Mouse (Mus musculus): Measurements from ENCODE around the gene Trank1. TPM values are rescaled to one million over a fixed set of nuclear protein-coding genes. Genes with fewer than 3 reads are reported as not detected.
A peak's percentile ranks its signal among the peaks of the same experiment; 100 is the strongest.

The Trank1 gene
- total RNA-seq (2021): under 1 TPM; 0.23 to 0.24 TPM
- long read RNA-seq, experiment 1: 0 reads
- long read RNA-seq, experiment 2: 0 reads

DNA sequence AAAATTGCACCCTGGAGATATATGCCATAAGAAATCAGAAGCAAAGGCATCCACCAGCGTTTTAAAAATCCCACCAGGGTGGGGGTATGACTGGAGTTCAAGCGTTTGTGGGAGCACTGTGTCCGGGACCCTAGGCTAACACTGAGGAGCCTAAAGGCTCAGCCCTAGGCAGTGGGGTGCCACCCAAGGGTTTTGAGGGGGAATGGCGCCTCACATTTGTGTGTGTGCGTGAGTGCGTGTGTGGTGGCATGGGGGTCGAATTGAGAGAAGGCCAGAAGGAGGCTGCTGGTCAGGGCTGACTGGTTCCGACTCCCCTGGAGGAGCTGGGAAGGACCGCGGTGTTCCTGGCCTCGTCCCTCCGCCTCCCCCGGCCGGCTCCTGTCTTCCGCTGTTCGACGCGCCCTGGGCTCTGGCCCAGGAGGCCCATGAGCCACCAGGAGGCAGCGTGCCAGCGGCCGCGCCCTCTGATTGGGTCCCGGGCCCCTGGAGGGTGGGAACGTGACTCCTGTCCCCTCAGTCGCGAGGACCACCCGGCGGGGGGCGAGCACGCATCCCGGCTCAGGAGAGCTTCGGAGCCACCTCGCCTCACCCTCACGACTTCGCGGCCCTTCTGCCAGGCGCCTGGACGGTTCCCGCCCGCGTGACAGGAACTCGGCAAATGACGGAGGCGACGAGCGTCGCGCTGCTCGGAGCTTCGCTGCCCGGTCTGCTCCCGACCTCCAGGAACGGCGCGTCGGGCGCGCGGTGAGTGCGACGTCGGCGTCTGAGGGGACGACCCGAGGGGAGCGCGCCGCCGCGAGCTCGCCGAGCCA lies at the start of gene Trank1:
Trank1 (plus strand) TSS at position 709 of the 812 bp plus-strand sequence.
- intact Hi-C loops (cut with DNase I; ENCODE audit: low total_unique reads): no loop called here
- DNase-seq: no peak

DNA sequence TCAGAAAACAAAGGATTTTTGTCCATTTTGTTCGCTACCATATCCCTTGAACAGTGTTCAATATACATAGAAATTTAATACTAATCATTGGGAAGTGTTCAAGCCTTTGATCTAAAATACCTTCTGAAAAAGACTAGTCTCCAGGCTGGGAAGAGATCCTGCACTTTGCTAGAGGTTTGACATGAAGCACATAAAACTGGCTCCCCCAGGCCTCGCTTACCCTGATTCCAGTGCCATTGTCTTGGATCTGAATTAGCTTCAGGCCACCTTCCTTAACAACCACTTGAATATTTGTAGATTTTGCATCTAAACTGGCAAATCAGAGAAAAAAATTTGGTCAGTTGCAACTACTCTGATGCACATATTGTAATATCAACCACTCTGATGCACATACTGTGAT lies 43.5 kb upstream of the Trank1 start:
- intact Hi-C loops (cut with DNase I; ENCODE audit: low total_unique reads): no loop called here
- DNase-seq: no peak

DNA sequence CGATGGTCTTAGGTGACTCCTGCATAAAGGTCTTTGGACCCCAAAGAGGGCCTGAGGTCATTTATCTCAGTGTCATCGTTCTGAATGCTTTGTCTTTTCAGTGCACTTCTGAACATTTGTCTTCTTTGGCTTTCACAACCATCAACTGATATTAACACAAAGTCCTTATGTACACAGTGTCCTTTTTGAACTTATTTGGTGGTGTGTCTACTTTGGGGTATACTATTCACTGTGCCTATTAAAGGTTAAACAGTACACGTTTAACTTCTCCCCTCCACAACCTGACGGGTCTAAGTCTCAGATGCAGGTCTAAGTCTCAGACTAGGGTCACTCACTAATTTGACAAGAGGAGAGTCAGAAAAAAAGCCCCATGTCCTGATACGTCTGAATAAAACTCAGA lies 40.9 kb upstream of the Trank1 start:
- intact Hi-C loops (cut with DNase I; ENCODE audit: low total_unique reads): no loop called here
- DNase-seq: no peak

DNA sequence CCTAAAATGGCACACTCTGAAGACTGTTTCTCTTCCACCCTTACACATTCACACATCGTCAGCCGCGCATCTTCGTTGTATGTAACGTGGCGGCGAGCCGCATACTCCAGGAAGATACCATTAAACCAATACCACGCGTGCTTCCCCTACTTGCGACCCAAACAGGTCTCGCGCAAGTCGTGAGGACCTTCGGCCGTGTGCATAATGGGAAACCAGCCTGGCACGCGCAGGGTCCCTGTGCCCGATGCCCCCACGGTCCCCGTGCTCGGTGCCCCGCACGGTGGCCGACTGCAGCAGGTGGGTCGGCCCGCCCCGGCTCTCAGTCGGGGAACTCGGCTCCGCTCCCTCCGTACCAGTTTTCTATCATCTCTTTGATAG lies 40.5 kb upstream of the Trank1 start:
- no peak for DNase-seq
- intact Hi-C loops (cut with DNase I; ENCODE audit: low total_unique reads): no loop called here

DNA sequence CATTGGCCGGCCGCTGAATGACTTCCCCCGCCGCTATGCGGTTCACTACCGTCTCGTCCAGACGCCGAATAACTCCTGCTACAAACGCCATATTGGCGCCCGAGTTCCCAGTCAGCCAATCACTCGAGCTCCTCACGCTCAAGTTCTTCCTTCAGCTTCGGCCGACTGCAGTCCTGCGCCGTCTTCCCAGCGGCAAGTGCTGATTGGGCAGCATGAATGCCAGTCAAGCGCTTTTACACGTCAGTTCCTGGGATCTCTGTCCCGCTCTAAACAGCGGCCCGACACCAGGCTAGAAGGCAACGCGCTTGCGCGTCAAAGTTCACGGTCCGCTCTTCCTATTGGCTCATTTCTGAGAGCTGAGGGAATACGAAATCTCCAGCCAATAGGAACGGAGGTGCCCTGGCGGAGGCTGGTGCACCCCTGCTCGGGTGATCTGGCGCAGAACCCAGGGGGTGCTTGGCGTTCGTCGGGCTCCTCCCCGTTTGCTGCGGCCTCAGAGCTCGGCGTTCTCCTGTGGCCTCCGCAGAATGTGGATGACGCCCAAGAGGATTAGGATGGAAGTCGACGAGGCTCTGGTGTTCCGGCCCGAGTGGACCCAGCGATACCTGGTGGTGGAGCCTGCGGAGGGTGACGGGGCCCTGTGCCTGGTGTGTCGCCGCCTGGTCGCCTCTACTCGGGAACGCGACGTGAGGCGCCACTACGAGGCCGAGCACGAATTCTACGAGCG lies 39.9 kb upstream of the Trank1 start, which contains the start of the genes Mlh1 and Epm2aip1:
Mlh1 (minus strand) TSS at position 358 of the 727 bp plus-strand sequence.
Epm2aip1 (plus strand) TSS at position 496 of the 727 bp plus-strand sequence.
- intact Hi-C loops (cut with DNase I; ENCODE audit: low total_unique reads): no loop called here

DNA sequence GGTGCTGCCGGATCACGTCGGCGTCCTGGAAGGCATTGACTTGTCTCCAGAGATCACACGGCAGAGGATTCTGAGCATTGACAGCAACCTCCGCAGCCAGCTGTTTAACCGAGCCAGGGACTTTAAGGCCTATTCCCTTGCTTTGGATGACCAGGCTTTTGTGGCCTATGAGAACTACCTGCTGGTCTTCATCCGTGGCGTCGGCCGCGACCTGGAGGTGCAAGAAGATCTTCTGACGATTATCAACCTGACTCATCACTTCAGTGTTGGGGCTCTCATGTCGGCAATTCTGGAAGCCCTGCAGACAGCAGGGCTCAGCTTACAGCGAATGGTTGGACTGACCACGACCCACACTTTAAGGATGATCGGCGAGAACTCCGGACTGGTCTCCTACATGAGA lies 39.2 kb upstream of the Trank1 start:
- intact Hi-C loops (cut with DNase I; ENCODE audit: low total_unique reads): no loop called here
- peak; percentile 11 for DNase-seq

More for the DNA sequence above, 39.9 kb upstream of the Trank1 start, which contains the start of the genes Mlh1 and Epm2aip1:
- peak; percentile 99 for DNase-seq

DNA sequence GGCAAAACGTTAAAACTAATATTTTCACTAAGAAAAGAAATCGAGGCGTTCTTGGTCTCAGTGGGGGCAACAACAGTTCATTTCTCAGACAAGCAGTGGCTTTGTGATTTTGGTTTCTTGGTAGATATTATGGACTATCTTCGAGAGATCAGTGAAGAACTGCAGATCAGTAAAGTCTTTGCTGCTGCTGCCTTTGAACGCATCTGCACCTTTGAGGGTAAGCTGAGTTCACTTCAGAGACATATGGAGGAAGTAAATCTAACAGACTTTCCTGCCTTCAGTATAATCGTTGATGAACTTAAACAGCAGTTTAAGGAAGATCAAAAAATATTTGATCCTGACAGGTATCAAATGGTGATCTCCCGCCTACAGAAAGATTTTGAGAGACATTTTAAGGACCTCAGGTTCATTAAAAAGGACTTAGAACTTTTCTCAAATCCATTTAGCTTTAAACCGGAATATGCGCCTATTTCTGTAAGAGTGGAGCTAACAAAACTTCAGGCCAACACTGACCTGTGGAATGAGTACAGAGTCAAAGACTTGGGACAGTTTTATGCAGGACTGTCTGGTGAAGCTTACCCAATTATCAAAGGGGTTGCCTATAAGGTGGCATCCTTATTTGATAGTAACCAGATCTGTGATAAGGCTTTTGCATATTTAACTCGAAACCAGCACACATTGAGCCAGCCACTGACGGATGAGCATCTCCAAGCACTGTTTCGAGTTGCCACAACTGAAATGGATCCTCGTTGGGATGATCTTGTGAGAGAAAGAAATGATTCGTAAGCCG lies 38.3 kb upstream of the Trank1 start:
- DNase-seq: no peak
- intact Hi-C loops (cut with DNase I; ENCODE audit: low total_unique reads): no loop called here

DNA sequence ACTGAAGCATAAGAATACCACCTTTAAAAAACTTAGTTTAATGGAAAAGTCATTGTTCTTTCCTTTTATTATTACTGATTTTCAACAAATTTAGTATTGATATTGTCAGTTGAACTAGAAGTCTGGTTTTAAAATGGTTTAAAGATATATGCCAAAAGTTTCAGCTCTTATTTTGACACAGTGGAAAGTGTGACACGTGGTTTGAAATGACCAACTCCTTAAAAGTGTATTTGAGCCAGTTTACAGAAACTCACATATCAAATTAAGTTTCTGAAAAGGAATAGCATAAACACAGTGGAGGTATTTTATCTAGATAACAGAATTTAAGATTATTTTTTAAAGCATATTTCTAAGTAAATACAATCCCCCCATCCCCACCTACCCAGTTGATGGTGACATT lies 37.6 kb upstream of the Trank1 start:
- no peak for DNase-seq
- intact Hi-C loops (cut with DNase I; ENCODE audit: low total_unique reads): no loop called here

DNA sequence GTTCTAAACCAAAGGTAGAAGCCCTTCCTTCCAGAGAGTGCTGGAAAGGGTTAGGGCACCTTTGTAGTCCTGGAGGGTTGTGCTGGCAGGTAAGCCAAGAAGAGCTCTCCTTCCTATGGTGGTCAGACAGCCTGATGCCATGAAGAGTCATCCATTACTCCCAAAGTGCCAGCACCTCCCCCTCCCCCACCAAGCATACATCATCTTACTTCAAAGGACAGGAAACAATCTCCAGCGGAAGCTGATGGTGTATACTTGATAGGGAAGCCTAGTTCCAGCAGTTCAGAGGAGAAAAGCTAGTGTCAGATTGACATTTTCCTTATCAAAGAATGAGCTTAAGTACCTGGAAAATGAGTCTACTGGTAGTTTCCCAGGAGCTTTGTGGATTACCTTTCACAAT lies 36.4 kb upstream of the Trank1 start:
- DNase-seq: no peak
- intact Hi-C loops (cut with DNase I; ENCODE audit: low total_unique reads): no loop called here

DNA sequence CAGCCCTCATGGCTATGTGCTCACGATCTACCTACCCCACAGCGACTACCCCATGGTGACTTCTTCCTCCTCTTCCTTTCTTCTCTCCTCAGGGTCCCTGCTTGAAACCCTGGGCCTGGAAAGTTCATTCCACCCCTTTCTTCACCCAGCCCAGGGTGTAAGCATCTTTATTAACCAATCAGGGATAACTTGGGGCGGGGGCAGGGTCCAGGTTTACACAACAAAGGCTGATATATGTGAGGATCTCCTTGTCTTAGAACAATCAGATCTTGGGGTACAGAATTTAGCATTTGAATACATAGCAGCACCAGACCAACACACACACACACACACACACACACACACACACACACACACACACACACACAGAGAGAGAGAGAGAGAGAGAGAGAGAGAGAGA lies 26.5 kb upstream of the Trank1 start:
- intact Hi-C loops (cut with DNase I; ENCODE audit: low total_unique reads): no loop called here
- DNase-seq: no peak

DNA sequence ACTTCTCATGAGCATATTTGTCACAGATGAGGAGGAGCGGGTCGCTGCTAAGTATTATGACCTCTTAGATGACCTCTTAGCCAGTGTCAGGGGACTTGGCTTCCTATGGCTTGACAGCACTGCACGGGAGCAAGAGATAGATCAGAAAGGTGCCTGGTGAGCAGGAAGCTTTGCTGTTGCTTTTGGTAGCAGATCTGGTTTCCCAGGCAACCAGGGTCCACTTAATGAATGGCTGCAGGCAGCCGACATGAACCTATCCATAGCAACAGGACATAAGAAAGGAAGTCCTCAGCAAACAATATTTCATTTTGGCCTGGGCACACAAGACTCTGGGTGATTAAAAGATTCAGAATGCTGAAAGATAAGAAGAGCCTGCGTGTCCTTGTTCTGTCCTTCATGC lies 25.9 kb upstream of the Trank1 start:
- intact Hi-C loops (cut with DNase I; ENCODE audit: low total_unique reads): no loop called here
- DNase-seq: no peak

DNA sequence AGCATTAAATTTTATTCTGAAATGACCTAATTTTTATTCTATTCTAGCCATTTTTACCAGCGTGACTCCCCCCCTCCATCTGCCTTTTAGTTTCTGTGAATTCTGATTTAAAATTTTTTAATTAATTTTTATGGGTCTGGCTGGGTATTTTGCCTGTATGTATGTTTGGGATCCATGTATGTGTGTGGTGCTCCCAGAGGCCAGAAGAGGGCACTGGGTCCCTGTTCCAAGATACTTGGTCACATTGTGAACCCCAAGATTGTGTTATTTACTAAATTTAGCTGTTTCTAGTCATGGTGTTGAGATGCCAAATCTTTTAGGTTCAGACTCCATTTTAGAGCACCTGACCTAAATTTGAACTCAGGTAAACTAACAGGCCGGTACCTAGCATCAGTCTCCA lies 25.1 kb upstream of the Trank1 start:
- intact Hi-C loops (cut with DNase I; ENCODE audit: low total_unique reads): no loop called here

DNA sequence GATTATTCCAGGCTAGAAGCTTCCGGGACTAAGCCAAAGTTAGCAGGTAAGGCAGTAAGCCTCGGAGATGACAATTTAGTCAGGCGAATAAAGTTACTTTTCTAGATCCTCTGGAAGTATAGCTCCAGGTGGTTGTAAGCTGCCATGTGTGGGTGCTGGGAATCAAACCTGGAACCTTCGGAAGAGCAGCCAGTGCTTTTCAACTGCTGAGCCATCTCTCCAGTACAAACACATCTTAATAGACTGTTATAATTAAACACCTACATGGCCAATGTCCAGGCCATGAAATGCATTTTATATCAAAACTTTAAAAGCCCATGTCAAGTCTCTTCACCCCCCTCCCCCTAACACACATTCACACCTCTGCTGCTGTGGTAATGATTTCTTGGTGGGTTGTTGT lies 23.6 kb upstream of the Trank1 start:
- intact Hi-C loops (cut with DNase I; ENCODE audit: low total_unique reads): no loop called here
- no peak for DNase-seq

More for the DNA sequence above, 25.1 kb upstream of the Trank1 start:
- DNase-seq: no peak

DNA sequence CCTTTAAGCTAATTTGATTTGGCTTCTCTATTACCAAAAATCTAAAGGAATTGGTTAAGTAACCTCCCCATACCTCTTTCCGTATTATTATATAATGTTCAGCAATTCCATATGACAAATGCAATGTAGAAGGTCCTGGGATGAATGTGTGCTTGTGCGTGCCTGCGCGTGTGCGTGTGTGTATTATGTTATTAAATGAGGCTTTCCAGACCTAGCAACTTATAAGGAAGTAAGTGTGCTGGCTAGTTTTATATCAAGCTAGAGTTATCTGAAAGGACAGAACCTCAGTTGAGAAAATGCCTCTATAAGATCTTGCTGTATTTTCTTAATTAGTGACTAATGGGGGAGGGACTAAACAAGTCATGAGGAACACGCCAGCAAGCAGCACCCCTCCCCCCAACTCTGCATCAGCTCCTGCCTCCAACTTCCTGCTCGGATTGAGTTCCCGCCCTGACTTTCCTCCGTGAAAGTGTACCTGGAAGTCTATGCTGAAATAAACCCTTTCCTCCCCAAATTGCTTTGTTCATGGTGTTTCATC lies 22.2 kb upstream of the Trank1 start:
- intact Hi-C loops (cut with DNase I; ENCODE audit: low total_unique reads): no loop called here
- peak; percentile 10 for DNase-seq

DNA sequence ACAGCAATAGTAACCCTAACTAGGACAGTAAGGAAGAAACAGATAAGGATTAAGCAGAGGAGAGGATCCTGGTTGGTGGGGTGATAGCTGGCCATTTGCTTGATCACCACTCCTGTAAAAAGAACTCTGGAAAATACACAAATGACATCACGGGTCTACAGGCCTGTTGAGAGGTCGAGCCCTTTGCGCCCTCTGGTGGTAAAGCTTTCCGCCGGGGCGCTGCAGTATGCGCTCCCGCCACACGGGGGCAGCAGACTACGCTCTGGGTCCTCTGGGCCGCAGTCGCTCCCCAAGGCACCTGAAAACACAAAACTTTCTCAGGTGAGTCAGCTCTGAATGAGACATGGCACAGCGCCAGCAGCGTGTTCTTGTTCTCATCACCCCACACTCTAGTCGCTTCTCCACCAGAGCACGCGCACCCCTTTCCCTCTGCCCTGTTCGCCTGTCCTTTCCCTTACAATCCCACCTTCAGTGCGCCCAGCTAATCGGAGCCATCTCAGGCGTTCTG lies 21.7 kb upstream of the Trank1 start:
- DNase-seq: peak; percentile 78
- intact Hi-C loops (cut with DNase I; ENCODE audit: low total_unique reads): no loop called here

DNA sequence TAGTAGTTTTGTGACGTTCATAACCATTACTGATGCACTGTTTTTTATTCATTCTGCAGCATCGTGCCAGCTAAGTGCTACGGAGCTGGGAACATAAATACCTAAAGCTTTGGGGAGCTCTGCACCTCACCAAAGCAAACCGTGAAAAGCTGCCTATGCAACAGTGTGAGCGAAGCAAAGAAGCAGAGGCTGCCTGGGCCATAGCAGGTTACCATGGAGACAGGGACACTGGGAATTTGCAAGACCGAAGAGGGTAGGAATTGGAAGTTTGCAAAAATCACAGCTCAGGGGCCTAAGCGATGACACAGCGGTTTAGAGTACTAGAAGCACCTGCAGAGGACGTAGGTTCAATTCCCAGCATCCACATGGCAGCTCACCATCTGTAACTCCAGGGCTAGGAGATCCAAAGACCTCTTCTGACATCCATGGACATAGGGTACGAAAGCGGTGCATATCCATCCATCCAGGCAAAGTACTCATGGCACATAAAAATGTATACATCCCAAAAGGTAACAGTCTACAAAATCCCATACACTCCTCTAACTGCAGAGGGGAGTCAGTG lies 20.9 kb upstream of the Trank1 start:
- DNase-seq: no peak
- intact Hi-C loops (cut with DNase I; ENCODE audit: low total_unique reads): no loop called here

DNA sequence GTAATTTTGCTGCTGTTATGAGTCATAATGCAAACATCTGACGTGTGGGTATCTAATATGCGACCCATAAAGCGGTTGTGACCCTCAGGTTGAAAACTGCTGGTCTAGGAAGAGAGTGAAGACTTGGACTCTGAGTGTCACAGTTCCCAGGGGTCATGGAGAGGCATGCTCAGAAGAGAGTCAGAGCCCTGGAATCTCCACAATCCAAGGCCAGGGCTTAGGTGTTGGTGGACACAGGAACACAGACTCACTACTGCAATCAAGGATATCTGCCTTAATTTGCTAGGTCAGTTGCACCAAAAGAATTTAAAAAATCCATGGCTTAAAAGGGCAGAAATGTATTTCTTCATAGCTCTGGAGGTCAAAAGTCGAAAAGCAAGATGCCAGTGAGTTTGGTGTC lies 18.3 kb upstream of the Trank1 start:
- no peak for DNase-seq
- intact Hi-C loops (cut with DNase I; ENCODE audit: low total_unique reads): no loop called here

DNA sequence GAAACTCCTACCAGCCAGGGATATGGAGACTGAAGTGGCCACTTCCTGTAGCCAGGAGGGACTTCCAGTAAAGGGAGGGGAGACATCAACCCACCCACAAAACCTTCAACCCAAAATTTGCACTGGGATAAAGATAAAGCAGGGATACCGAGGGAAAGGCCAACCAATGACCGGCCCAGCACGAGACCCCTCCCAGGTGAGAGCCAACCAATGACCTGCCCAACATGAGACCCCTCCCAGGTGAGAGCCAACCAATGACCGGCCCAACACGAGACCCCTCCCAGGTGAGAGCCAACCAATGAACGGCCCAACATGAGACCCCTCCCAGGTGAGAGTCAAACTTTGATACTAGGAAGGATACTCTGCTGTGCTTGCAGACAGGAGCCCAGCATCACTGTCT lies 16.6 kb upstream of the Trank1 start:
- intact Hi-C loops (cut with DNase I; ENCODE audit: low total_unique reads): no loop called here
- no peak for DNase-seq

DNA sequence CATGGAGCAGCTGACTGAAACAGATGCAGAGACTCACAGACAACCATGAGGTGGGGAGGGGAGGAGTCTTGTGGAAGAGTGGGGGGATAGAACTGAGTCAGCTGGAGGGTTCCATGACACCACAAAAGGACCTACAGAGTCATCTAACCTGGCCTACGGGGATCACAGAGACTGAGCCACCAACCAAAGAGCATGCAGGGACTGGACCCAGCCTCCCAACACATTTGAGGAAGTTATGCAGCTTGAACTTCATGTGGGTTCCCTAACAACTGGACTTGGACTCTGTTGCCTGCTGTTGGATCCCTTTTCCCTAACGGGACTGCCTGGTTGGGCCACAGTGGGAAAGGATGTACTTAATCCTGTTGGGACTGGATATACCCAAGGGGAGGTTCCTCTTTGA lies 16.2 kb upstream of the Trank1 start:
- DNase-seq: no peak
- intact Hi-C loops (cut with DNase I; ENCODE audit: low total_unique reads): no loop called here
